Mouse (Mus musculus) brain, embryonic 14.5 days (tissue): ENCODE results near the gene Pcca.

Source experiments
- CTCF ChIP-seq: fragments of 200-500 bp; IDR thresholded peaks from 2 replicates; pipeline ENCODE4 v1.5.1; 2012; ENCODE audit warnings: inconsistent platforms, mild to moderate bottlenecking, moderate library complexity, borderline replicate concordance; ENCODE audit not compliant: insufficient read depth, insufficient read length; ENCODE audit errors: extremely low read depth
- POLR2A ChIP-seq: fragments of 200-500 bp; IDR thresholded peaks from 2 replicates; pipeline ENCODE4 v1.6.1; 2012; ENCODE audit warnings: mild to moderate bottlenecking, inconsistent platforms, borderline replicate concordance; ENCODE audit not compliant: poor library complexity, insufficient read depth, insufficient read length, severe bottlenecking; ENCODE audit errors: extremely low read depth

DNA sequence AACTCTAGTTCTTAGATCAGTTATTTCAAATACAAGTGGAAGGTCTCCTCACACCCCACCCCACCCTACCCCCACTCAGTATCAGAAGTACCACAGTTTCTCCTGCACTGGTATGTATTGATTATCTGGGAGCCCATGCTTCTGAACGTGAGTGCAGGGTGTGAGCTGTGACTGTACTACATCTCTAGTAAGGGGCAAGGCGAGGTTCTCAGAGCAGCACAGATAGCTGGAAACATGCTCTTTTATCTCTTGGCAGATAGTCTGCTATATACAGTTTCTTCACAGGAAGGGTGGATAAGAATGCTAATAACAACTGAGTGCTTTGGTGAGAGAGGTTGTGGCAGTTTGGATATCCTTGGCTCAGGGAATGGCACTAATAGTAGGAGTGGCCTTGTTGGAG, 117.6 kb downstream of the Pcca start:
- TF ChIP-seq CTCF (no peak), POLR2A (no peak)
